9 mouse cellular contexts compared by ENCODE assay signal in the genomic region with DNA sequence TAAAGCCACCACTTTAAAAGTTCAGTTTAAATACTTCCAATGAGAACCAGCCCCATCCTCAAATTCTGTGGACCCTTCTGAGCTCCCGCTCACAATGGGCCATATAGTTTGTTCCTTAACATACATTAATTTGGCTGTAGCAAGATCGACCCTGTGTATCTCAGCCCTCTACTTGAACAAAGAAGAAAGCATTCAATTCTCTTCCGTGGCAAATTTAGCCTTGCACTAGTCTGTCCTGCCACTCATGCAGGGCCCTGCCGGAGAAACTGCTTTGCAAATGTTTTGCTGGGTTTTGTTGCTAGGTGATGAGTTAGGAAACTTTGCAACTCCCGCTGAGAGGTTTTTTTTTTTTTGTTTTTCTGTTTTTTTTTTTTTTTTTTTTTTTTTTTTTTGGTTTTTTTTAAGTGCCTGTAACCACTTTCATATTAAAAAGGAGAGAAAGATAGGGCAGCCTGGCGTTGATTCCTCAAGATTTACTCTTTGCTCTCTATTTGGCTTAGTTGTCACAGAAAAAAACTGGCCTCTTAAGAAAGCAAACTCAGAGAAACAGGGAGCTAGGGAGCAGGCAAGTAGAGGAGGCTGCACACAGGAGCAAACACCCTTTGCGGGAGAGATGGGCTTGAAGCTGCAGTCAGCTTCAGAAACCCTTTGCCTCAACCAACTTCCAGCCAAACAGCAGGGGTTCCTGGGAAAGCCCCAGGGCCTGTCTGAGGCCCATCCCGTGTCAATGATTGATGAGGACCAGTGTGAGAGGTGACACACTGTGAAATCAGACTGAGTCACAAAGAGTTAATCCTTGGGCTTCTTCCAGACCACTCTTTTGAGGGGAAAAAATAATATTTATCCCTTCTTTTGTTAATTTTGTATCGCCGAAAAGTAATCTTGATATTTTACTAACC.
DNase-seq lines count a peak whose midpoint lies in the region; ATAC-seq and TF ChIP-seq lines count a peak whose summit lies in the region.
"Had no signal": no experiment of that assay in that cellular context is flagged by ENCODE, and none has a peak within 500 bp of the region (broad histone marks: within the 10 kb centered on the region; RNA-seq: fewer than 3 reads in every experiment).

No protein-coding gene starts in this region.

- DNase-seq in left cerebral cortex, adult 2 months (ENCODE audit: extremely low spot score in 1 of 2, low spot score in 2 of 2), result no peak
- no peak for DNase-seq in left cerebral cortex, adult 18-20 months (ENCODE audit: low spot score in 2 of 2)
- peak; percentile 84 for DNase-seq in embryo, embryonic 11 days
- DNase-seq in hindbrain, embryonic 11.5 days (ENCODE audit: low spot score), result peak; percentile 86
- DNase-seq in neural tube, embryonic 11.5 days (ENCODE audit: low spot score), result peak; percentile 87
- no peak for DNase-seq in adrenal gland, adult 18-20 months (ENCODE audit: low spot score in 2 of 2)
- no peak for DNase-seq in right cerebral cortex, adult 18-20 months

- H3K36me3 ChIP-seq in hindbrain, embryonic 11.5 days (ENCODE audit: control insufficient read depth, insufficient read depth, low read length), result no peaks in the 10 kb centered on the region
- H3K36me3 ChIP-seq in neural tube, embryonic 11.5 days (ENCODE audit: control insufficient read depth, insufficient read depth, low read length), result no peaks in the 10 kb centered on the region
- H3K36me3 ChIP-seq: liver, embryonic 15.5 days had no signal

- no peaks in the 10 kb centered on the region for H3K9me3 ChIP-seq in hindbrain, embryonic 11.5 days (ENCODE audit: control insufficient read depth, low read length)
- H3K9me3 ChIP-seq in neural tube, embryonic 11.5 days (ENCODE audit: control insufficient read depth, low read length), result no peaks in the 10 kb centered on the region
- H3K9me3 ChIP-seq: liver, embryonic 15.5 days had no signal

- H3K27ac ChIP-seq in left cerebral cortex, adult 2 months, result peak overlapping the region; percentile 63; the same call in 1 of the 2 replicates
- peak overlapping the region; percentile 85 for H3K27ac ChIP-seq in hindbrain, embryonic 11.5 days (ENCODE audit: low read depth, low read length)
- peak overlapping the region; percentile 71 for H3K27ac ChIP-seq in neural tube, embryonic 11.5 days (ENCODE audit: low read depth, low read length)
- H3K27ac ChIP-seq: liver, embryonic 15.5 days had no signal

- TF ChIP-seq CTCF in left cerebral cortex, adult 2 months (IDR thresholded peaks at IDR 0.05), result no peak

- no peaks in the 10 kb centered on the region for H3K27me3 ChIP-seq in hindbrain, embryonic 11.5 days (ENCODE audit: control insufficient read depth, insufficient read depth, low read length)
- no peaks in the 10 kb centered on the region for H3K27me3 ChIP-seq in neural tube, embryonic 11.5 days (ENCODE audit: control insufficient read depth, insufficient read depth, low read length)
- H3K27me3 ChIP-seq: liver, embryonic 15.5 days had no signal

- no peak overlapping the region for H3K9ac ChIP-seq in hindbrain, embryonic 11.5 days (ENCODE audit: low read depth, low read length)
- H3K9ac ChIP-seq in neural tube, embryonic 11.5 days (ENCODE audit: low read length), result no peak overlapping the region
- H3K9ac ChIP-seq: liver, embryonic 15.5 days had no signal

- no peak overlapping the region for H3K4me3 ChIP-seq in left cerebral cortex, adult 2 months
- no peak overlapping the region for H3K4me3 ChIP-seq in hindbrain, embryonic 11.5 days (ENCODE audit: low read depth, low read length)
- H3K4me3 ChIP-seq in neural tube, embryonic 11.5 days (ENCODE audit: low read depth, low read length), result no peak overlapping the region
- H3K4me3 ChIP-seq: liver, embryonic 15.5 days had no signal

- intact Hi-C loops in left cerebral cortex, adult 2 months (cut with DNase I), result loop anchor here (5.0 to 10.0 kb wide), 2 partner anchors 62 to 760 kb away; no protein-coding TSS in a partner anchor

- peak; percentile 86 for ATAC-seq in hindbrain, embryonic 11.5 days (ENCODE audit: low FRiP score)
- peak; percentile 90 for ATAC-seq in neural tube, embryonic 11.5 days (ENCODE audit: insufficient read depth, low FRiP score, low TSS enrichment)
- no peak for ATAC-seq in monocyte, adult 5-6 weeks (replicated peaks; ENCODE audit: insufficient number of reproducible peaks, low FRiP score, low TSS enrichment, poor library complexity, severe bottlenecking)

- 3% methylated on average over 10 of the region's 10 CpGs for WGBS in hindbrain, embryonic 11.5 days
- WGBS in neural tube, embryonic 11.5 days, result 4% methylated on average over 10 of the region's 10 CpGs

- no peaks in the 10 kb centered on the region for H3K4me1 ChIP-seq in hindbrain, embryonic 11.5 days (replicated peaks; ENCODE audit: control insufficient read depth, insufficient read depth, low read length)
- peaks cover 11% of the 10 kb centered on the region for H3K4me1 ChIP-seq in neural tube, embryonic 11.5 days (ENCODE audit: control insufficient read depth, insufficient read depth, low read length)
- H3K4me1 ChIP-seq: liver, embryonic 15.5 days had no signal

- 0 out of 2 replicates have a peak overlapping the region, but pooled peaks have one; percentile 4 for H3K4me2 ChIP-seq in hindbrain, embryonic 11.5 days (replicated peaks; ENCODE audit: low read depth, low read length)
- H3K4me2 ChIP-seq in neural tube, embryonic 11.5 days (ENCODE audit: low read depth), result no peak overlapping the region
- H3K4me2 ChIP-seq: liver, embryonic 15.5 days had no signal

Comparison
In these comparisons a context has a peak if more than half of its experiments do, and no peak if none do; other contexts are left out.
1. DNase-seq: peak in embryo, embryonic 11 days (single experiment), hindbrain, embryonic 11.5 days (single experiment) and neural tube, embryonic 11.5 days (single experiment); none in left cerebral cortex, adult 2 months (0 of 2), left cerebral cortex, adult 18-20 months (0 of 2), adrenal gland, adult 18-20 months (0 of 2) and right cerebral cortex, adult 18-20 months (single experiment).
2. Peak in every context shown above with its lines, with median percentiles within 50 percentile points of each other: H3K27ac ChIP-seq.